Mouse (Mus musculus) right cerebral cortex, postnatal 10 days (tissue): ENCODE measurements around the gene Gas8.
A peak's percentile ranks its signal among the peaks of the same experiment; 100 is the strongest.
"Not testable (repeated sequence)": the region's sequence is repeated elsewhere in the genome, so short reads cannot be mapped to it uniquely, and the experiment has no call there.

Source experiments
- DNase-seq, 2 experiments: peaks; one replicate each; pipeline ENCODE4 v3.0.0; 2021; ENCODE audit warnings: low spot score in 2 of 2

The Gas8 gene

GRCm38 (mm10) chr8:123518667-123519066 is at the start of gene Gas8:
Gene Gas8 (plus strand): TSS chr8:123518834.
- DNase-seq, result peak; percentile 96 to 97

- not testable (repeated sequence) for DNase-seq
Measured at GRCm38 (mm10) chr8:123472991-123473390, 45.6 kb upstream of the Gas8 start.

DNA sequence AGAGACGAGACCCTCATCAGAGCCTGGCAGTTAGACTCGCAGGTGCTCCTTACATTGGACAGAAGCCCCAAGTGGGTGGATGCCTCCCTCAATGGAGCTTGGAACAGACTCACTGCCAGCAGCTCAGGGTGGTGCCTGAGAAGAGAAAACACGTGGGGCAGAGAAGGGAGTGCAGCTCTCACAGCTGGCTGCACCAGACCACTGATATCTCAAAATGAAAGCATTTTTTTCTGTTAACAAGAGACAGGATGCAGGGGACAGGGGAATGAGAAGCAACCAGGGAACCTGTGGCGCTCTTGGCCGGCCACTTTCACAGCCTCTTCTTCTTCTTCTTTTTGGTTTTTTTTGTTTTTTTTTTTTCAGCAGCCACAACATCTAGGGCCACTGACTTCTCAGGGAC is 44.1 kb upstream of the Gas8 start:
- not testable (repeated sequence) for DNase-seq

- DNase-seq, result peak; percentile 52 to 55
Measured at GRCm38 (mm10) chr8:123476911-123477736, 41.5 kb upstream of the Gas8 start.

DNA sequence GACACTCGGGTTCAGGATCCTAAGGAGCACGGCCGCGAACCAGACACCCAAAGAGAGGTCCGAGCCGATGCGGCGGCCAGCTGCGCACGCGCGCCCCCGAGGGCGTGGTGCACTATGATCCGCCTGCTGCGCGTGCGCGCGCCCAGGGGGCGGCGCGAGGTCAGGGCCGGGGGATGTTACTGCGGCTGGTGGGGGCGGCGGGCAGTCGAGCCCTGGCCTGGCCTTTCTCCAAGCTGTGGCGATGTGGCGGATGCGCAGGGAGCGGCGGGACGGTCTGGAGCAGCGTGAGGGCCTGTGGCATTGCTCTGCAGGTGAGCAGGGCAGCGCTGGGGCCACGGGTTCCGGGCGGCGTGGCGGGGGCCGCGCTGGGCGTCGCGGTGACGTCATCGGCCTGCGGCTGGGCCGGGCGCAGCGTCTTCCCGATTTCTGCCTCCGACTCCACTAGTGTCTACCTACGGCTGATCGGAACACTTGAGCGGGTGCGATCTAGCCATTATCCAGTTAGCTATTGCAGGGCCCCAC is 40.8 kb upstream of the Gas8 start, which contains the start of gene Afg3l1:
TSS of gene Afg3l1 (plus strand) at position 167 of the 522 bp plus-strand sequence.
- peak; percentile 95 for DNase-seq

DNA sequence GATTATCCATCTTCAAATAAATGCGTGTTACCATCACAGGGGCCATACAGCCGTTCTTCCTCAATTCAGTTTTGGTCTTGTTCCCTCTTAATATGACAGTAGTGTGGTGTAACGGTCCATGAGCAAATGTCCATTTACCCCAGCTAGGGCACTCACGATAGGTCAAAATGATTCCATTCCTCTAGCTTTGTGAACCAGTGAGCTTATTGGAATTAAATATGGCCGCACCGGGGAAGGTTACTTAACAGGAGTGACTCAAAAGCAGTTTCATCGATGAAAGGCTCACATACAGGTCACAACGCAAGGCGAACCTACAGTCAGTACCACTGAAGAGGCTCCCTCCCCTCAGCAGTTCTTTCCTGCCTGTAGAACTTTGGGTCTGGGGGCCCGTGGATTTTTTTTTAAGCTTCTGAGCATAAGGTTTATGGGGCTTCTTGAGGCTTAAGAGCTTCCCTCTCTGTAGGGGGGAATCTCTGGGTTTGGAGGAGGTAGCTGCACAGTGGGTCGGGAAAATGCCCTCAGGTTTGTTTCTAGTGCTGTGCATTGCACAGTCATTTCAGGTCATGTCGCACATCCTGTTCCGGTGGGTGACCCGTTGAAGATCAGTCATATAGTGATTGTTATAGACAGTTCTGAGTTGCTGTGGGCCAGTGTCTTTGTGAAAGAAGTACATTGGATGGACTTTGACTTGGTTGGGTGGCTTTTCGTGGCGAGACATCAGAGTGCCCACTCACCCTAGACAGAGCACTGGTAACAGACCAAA is 40.0 kb upstream of the Gas8 start:
- DNase-seq, result no peak

DNA sequence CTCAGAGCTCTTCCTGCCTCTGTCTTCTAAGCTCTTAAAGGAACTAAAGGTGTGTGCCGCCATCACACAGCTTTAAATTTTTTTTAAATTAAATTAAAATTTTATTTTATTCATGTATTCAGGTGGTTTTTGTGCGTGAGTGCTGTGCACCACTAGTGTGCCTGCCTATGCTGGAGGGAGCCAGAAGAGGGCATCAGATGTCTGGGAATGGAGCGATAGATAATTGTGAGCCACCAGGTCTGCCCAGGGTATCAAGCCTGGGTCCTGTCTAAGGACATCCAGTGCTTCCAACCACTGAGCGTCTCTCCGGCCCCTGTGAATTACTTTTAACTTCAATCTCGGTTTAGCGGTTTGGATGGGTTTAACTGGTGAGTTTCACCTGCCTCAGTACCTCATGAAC is 36.0 kb upstream of the Gas8 start:
- DNase-seq, result no peak

GRCm38 (mm10) chr8:123491280-123492075 is 27.2 kb upstream of the Gas8 start:
- no peak for DNase-seq

DNA sequence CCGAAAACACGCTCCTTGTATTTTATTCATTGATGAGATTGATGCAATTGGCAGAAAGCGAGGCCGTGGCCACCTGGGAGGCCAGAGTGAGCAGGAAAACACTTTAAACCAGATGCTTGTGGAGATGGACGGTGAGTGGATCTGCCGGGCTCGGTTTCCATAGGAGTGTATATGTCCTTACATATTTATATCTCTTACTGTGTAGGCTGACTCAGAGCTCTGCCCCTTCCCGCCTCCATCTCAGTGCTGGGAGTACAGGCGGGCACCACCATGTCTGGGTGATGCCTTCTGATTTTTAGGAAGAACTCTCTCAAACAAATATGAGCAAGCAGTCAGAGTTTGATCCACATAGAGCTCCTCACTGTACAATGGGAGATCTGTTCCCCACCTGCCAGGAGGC is 25.7 kb upstream of the Gas8 start:
- DNase-seq, result no peak

DNA sequence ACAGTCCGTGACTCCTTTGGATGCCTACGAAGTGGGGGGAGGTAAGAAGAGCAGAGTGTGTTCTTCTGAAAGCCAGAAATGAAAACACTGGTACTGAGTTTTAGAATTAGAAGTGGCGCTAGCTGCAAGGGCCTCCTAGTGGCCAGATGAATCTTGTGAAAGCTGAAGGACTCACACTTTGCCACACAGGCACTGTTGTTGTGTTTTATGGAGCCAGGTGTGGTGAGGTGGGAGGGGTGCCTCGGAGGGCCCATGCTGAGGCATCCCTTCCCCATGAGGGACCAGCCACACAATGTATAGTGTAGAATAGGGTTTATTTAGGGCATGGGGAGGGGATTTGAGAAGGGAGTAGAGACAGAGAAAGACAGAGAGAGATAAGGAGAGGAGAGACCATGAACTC is 20.9 kb upstream of the Gas8 start:
- DNase-seq, result no peak

- DNase-seq, result peak in 1 of 2 experiments; percentile 60
Measured at GRCm38 (mm10) chr8:123498963-123499362, 19.7 kb upstream of the Gas8 start.

DNA sequence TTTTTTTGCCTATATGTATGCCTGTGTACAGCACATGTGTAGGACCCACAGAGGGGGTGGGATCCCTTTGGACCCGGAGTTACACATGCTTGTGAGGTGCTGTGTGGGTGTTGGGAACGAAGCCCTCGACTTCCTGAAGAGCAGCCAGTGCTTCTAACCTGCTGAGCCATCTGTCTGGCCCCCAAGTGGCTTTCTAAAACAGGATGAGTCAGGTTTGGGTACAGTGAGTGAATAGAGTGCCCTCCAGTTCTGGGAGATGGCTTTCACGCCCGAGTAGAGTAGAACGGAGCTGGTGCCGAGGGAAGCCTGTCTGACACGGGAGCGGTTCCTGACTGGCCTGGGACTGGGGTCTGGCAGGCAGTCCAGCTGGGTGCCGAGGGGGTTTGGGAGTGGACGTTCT is 19.1 kb upstream of the Gas8 start:
- DNase-seq, result no peak

- DNase-seq, result no peak
Measured at GRCm38 (mm10) chr8:123502192-123502591, 16.4 kb upstream of the Gas8 start.

DNA sequence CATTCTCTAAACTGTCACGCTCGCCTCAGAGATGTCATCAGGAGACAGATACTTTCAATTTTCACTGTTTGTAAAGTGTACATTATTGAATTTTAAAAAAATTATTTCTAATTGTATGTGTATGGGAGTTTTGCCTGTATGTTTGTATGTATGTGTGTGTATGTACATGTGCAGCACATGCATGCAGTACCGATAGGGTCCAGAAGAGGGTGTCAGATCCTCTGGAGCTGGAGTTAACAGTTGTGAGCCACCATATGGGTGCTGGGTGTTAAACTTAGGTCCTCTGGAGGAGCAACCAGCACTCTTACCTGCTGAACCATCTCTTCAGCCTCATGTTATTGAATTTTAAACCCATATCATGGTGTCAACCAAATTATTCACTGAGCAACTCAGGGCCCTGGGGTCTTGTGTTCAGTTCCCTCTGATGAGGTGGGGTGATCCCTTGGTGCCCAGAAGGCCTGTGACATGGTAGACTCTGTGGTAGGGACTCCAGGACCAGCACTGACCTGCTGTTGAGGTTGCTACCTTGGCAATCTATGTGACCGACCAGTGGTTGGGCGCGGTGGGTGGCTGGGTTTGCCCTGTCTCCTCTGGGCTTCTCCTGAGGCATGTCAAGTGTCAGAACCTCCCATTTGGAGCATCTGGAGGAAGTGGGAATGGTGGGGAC is 14.7 kb upstream of the Gas8 start:
- DNase-seq, result no peak

DNA sequence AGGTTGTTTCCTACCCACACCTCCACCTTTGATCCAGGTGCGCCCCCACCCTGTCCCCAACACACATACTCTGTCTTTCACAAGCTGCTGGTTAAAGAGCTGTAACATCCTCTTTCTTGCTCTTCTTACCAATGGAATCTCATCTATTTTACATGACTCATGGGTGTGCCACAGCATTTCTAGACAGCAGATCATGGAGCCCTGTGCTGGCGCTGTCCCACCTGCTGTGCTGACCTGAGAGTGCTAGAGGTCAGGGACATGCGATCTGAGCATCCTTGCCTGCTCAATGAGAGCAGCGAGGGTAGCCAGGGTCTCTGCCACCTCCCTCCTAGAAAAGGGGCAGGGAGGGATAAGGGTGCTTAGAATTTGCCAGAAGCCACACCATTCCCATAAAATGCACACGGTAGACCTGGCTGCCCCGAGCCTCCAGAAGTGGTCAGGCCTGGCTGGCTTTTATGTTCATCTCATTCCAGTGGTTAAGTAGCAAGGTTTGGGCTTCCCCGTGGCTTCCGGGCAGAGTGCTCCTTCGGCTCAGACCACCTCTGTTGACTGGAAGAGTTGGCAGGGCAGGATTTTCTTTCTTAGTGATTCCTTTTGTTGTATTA is 13.9 kb upstream of the Gas8 start:
- no peak for DNase-seq

- DNase-seq, result no peak
Measured at GRCm38 (mm10) chr8:123505267-123505666, 13.4 kb upstream of the Gas8 start.

- DNase-seq, result no peak
Measured at GRCm38 (mm10) chr8:123505695-123506094, 12.9 kb upstream of the Gas8 start.

- DNase-seq, result peak in 1 of 2 experiments; percentile 26
Measured at GRCm38 (mm10) chr8:123507153-123507552, 11.5 kb upstream of the Gas8 start.

DNA sequence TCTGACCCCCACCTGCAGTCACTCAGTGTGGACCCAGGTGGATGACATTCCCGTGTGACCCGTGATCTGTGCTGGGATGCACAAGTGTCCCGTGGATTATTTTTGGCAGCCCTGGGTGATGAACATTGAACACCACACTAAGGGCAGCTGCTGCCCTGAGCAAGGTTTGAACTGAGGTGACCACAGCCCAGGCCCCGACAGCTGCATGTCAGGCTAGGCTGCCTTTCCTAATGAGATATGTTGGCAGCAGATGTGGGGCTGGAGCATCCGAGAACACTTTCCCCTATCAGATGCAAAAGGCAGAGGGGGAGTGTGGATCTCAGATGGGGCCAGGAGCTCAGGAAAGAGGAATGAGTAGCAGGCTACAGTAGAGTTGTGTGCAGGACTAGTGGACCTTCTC is 7.8 kb upstream of the Gas8 start:
- no peak for DNase-seq

- no peak for DNase-seq
Measured at GRCm38 (mm10) chr8:123514136-123514535, 4.5 kb upstream of the Gas8 start.
